Mouse (Mus musculus): ENCODE measurements around the gene Gtf3c5. TPM values are rescaled to one million over a fixed set of nuclear protein-coding genes. Genes with fewer than 3 reads are reported as not detected.

Gtf3c5 gene
- polyA plus RNA-seq, 1 experiment, result 51.4 TPM

DNA sequence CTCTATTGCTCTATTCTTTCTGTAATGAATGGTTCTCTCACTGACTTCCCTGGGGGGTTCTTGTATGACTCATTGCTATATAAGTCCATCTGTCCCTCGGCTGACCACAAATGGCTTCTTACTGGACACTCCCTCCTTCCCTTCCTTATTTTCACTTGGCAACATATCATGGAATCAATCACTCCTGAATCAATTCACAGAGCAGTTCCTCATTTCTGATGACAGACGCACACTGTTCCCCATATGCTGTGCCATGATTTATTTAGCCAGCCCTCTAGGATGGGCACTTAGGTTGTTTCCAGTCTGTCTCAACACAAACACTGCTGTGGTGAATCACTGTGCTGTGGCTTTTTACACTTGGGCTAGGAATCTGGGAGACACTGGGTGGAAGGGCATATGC, 7.9 kb upstream of the Gtf3c5 start:
- TF ChIP-seq CTCF (IDR thresholded peaks at IDR 0.05; ENCODE audit: borderline replicate concordance, extremely low read depth, insufficient read depth, insufficient read length), result no peak
- TF ChIP-seq POLR2A (IDR thresholded peaks at IDR 0.05; ENCODE audit: borderline replicate concordance, extremely low read depth, insufficient read depth, insufficient read length, poor library complexity, severe bottlenecking), result no peak
- DNase-seq (ENCODE audit: low read depth), result no peak

DNA sequence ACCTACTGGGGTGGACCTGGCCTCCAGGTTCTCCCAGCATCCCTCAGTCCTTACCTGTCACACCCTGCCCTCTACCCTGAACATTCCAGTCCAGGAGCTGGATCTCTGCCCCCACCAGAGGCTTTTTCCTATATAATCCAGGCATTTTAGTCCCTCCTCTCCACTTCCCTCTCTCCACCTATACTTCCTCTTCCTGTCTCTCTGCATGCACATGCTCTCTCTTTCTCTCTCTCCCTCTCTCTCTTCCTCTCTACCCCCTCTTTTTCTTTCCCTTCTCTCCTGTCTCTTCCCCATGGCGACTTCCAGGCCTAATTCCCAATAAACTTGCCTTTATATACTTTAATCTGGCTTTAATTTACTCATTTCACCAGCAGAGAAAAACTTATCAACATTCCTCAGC, 5.0 kb upstream of the Gtf3c5 start:
- no peak for TF ChIP-seq CTCF (IDR thresholded peaks at IDR 0.05; ENCODE audit: borderline replicate concordance, extremely low read depth, insufficient read depth, insufficient read length)
- TF ChIP-seq POLR2A (IDR thresholded peaks at IDR 0.05; ENCODE audit: borderline replicate concordance, extremely low read depth, insufficient read depth, insufficient read length, poor library complexity, severe bottlenecking), result no peak
- DNase-seq (ENCODE audit: low read depth), result no peak

DNA sequence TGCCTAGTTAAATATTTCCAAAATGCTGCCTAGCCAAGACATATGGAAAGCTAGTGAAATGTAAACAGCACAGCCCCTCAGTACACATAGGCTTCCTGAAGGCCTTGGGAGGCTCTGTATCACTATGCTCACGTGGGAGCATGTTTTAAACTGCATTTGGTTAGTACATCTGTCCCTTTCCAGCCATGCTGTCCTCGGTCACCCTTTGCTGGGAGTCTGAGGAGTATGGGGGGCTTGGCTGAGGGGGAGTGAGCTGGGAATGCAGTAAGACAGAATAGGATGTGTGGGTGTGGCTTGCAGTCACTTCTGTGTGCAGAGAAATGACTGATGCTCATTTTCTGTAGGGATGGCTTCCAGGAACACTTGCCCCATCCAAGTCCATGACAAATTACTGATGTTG, 2.2 kb upstream of the Gtf3c5 start:
- DNase-seq (ENCODE audit: low read depth), result no peak
- TF ChIP-seq POLR2A (IDR thresholded peaks at IDR 0.05; ENCODE audit: borderline replicate concordance, extremely low read depth, insufficient read depth, insufficient read length, poor library complexity, severe bottlenecking) (no peak), CTCF (IDR thresholded peaks at IDR 0.05; ENCODE audit: borderline replicate concordance, extremely low read depth, insufficient read depth, insufficient read length) (no peak)

DNA sequence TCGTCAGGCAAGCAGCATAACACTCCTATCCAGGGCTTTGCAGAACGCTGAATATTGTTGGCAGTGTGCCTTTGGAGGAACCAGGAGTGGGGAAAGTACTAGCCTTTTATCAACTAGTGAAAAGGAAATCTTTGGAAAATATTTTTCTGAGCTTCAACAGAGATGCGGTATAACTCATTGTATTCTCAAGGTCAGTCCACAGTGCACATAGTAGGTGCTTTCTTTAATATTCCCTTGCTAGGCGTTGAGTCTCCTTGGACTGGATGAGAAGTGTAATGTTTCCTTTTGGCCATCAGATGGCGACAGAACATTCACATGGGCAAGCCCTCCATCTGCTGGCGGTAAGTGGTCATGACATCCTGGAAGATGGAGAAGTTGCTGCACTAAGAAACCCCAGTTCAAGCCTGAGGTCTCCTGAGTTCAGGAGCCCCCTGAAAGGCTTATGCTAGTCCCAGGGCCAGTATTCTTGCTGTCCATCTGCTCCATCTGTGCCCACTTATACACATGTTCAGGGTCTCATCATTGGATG, 1.6 kb upstream of the Gtf3c5 start:
- peak; percentile 93 for DNase-seq (ENCODE audit: low read depth)
- TF ChIP-seq POLR2A (IDR thresholded peaks at IDR 0.05; ENCODE audit: borderline replicate concordance, extremely low read depth, insufficient read depth, insufficient read length, poor library complexity, severe bottlenecking), result no peak
- peak; percentile 100 for TF ChIP-seq CTCF (IDR thresholded peaks at IDR 0.05; ENCODE audit: borderline replicate concordance, extremely low read depth, insufficient read depth, insufficient read length)

DNA sequence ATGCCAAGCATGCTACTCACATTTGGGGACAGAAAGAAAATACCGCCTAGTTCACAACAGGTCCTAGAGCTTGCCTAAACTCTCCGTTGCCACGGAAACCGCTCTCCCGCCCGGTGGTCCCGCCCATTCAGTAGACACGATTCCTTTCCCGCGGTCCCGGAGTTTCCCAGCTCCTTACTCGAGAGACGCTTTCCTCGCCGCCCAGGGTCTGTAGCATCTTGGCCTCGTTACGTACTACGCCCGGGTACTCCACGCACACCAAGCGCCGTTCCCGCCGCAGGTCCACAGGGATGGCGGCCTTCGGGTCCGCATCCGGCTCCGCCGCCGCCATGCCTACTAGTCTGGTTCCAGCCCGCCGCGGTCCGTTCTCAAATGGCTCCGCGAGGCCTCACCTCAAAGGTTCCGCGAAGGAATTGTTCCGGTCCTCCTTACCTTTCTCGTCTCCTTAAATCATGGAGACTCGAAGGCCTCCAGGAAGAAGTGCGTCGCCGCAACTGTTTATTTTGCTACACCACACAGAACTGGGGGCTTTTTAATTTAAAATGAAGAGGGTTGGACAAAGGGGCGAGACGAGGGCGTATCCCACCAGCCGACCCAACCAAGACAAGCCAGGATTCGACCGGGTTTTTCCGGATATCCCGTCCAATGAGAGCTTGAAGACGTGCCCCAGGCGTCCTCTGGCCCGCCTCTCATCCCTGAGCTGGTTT, 751 bp downstream of the Gtf3c5 start:
- peak; percentile 98 for DNase-seq (ENCODE audit: low read depth)
- TF ChIP-seq POLR2A (IDR thresholded peaks at IDR 0.05; ENCODE audit: borderline replicate concordance, extremely low read depth, insufficient read depth, insufficient read length, poor library complexity, severe bottlenecking), result peak; percentile 23; the same call in 1 of the 2 replicates
- TF ChIP-seq CTCF (IDR thresholded peaks at IDR 0.05; ENCODE audit: borderline replicate concordance, extremely low read depth, insufficient read depth, insufficient read length), result no peak

DNA sequence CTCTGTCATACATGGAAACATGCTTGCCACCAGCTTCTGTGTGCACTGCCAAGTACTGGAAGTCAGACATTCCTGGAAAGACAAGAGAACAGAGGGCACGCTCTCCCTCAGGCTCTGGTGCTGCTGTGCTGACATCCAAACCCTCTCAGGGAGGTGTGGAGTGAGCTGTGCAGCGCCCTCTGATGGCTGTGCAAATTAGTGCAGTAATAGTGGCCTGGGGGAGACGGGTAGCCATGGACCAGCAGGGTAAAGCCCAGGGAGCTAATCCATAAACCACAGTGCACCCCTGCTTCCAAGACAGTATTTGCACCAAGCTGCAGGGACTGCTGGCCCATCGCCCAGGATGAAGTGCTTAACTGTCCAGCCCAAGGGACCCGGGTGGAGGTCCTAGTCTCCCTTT, 5.5 kb downstream of the Gtf3c5 start:
- TF ChIP-seq CTCF (IDR thresholded peaks at IDR 0.05; ENCODE audit: borderline replicate concordance, extremely low read depth, insufficient read depth, insufficient read length) (peak; percentile 40; the same call in 1 of the 2 replicates), POLR2A (IDR thresholded peaks at IDR 0.05; ENCODE audit: borderline replicate concordance, extremely low read depth, insufficient read depth, insufficient read length, poor library complexity, severe bottlenecking) (no peak)
- no peak for DNase-seq (ENCODE audit: low read depth)

DNA sequence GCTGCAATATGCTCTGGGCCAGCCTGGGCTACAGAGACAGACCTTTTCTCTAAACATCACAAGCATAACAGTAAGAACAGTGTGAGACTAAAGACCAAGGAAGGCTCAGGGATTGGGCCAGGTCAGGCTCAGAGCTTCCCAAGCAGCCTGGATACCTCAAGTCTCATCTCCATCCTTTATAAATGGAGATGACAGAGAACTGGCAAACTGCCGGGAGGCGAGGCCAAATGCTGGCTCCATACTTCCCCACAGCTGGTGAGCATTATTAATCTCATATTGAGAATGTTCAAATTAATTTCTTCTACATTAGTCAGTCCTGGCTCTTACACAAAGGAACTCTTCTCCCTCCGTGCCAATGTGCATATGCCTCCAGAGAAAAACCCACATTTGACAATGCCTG, 6.7 kb downstream of the Gtf3c5 start:
- peak; percentile 8 for DNase-seq (ENCODE audit: low read depth)

DNA sequence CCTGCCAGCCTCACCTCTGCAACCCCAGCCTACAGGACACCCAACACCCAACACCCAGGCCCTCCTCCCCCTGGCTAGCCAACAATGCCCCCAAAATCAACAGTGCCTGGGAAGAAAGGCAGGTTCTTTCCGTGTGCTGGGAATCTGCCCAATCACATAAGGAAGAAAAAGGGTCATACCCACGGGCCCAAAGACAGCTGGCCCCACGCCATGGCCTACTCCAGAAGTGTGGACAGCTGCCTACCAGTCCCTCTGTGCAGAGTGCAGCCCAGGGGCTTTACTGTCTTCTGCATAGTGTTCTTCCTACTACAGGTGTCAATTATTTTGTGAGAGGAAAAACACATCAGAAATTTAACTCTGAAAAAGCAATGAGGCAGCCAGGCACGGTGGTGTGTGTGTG, 8.2 kb downstream of the Gtf3c5 start:
- no peak for DNase-seq (ENCODE audit: low read depth)

More for the DNA sequence above, 6.7 kb downstream of the Gtf3c5 start:
- TF ChIP-seq CTCF (IDR thresholded peaks at IDR 0.05; ENCODE audit: borderline replicate concordance, extremely low read depth, insufficient read depth, insufficient read length), result no peak
- no peak for TF ChIP-seq POLR2A (IDR thresholded peaks at IDR 0.05; ENCODE audit: borderline replicate concordance, extremely low read depth, insufficient read depth, insufficient read length, poor library complexity, severe bottlenecking)

DNA sequence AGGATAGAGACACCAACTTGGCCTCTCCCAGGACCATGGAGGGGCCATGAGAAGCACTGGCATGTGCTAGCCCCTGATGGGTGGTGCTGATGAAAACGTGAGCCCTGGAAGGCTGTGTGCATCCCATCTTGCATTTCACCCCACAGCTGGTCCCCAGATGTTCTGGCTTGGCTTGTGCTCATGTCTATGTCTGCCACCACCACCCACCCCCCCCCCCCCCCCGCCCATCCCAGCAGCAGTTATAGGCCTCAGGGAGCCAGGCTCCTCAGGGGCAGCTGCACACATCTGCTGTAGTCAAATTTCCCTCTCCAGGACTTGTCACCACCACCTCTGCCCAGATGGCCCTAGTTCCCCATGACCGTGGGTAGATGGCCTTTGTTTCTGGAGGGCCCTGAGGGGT, 13.6 kb downstream of the Gtf3c5 start:
- TF ChIP-seq CTCF (IDR thresholded peaks at IDR 0.05; ENCODE audit: borderline replicate concordance, extremely low read depth, insufficient read depth, insufficient read length) (no peak), POLR2A (IDR thresholded peaks at IDR 0.05; ENCODE audit: borderline replicate concordance, extremely low read depth, insufficient read depth, insufficient read length, poor library complexity, severe bottlenecking) (no peak)
- no peak for DNase-seq (ENCODE audit: low read depth)

More for the DNA sequence above, 8.2 kb downstream of the Gtf3c5 start:
- TF ChIP-seq POLR2A (IDR thresholded peaks at IDR 0.05; ENCODE audit: borderline replicate concordance, extremely low read depth, insufficient read depth, insufficient read length, poor library complexity, severe bottlenecking), result no peak
- TF ChIP-seq CTCF (IDR thresholded peaks at IDR 0.05; ENCODE audit: borderline replicate concordance, extremely low read depth, insufficient read depth, insufficient read length), result no peak

DNA sequence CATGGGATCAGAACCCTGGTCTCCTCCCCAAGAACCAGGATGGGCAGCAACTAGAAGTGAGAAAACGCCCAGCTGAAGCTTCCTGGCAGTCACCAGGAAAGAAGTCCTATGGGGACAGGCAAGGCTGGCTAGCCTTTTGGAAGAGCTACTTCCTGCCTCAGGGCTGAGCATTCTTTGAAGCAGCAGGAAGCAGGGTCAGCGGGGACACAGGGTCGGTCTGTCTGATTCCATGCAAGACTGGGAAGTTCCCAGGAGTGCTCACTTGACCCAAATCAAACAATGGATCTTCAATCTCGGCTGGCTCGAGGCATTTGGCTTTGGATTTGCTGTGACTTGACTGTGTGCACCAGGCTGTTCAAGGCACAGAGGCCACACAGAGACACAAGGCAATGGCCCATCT, 17.0 kb downstream of the Gtf3c5 start:
- TF ChIP-seq CTCF (IDR thresholded peaks at IDR 0.05; ENCODE audit: borderline replicate concordance, extremely low read depth, insufficient read depth, insufficient read length) (no peak), POLR2A (IDR thresholded peaks at IDR 0.05; ENCODE audit: borderline replicate concordance, extremely low read depth, insufficient read depth, insufficient read length, poor library complexity, severe bottlenecking) (no peak)
- no peak for DNase-seq (ENCODE audit: low read depth)

DNA sequence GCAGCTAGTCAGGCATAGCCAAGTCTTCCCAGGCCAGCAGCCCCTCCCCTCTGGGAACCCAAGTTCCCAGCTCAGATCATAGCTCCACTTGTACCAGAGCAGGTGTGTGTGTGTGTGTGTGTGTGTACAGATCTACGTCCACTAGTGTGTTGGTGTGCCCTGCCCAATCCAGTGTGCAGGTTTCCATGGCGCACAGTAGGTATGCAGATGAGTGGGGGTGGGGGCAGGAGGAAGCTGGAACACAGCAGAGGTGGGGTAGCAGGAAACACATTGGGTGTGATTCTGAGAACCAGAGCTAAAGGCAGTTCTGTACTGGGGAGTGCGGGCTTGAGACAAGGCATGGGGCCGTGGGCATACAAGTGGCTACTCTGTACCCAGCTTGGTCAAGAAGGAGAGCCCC, 19.2 kb downstream of the Gtf3c5 start:
- no peak for DNase-seq (ENCODE audit: low read depth)
- no peak for TF ChIP-seq POLR2A (IDR thresholded peaks at IDR 0.05; ENCODE audit: borderline replicate concordance, extremely low read depth, insufficient read depth, insufficient read length, poor library complexity, severe bottlenecking)
- TF ChIP-seq CTCF (IDR thresholded peaks at IDR 0.05; ENCODE audit: borderline replicate concordance, extremely low read depth, insufficient read depth, insufficient read length), result no peak

DNA sequence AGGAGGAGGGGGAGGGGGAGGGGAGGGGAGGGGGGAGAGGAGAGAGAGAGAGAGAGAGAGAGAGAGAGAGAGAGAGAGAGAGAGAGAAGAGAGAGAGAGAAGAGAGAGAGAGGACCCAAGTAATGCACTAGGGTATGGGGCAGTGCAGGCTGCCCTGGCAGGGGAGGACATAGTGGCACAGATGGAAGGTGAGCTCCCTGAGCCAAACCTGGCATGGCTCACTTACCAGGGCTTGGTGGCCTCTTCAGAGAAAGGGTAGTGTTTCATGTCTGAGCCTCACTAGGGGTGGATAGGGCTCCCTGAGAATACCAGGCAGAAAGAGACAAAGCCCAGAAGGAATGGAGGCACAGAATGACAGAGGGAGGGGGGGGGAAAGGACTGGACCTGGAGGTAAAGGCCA, 19.7 kb downstream of the Gtf3c5 start:
- DNase-seq (ENCODE audit: low read depth), result no peak
- no peak for TF ChIP-seq POLR2A (IDR thresholded peaks at IDR 0.05; ENCODE audit: borderline replicate concordance, extremely low read depth, insufficient read depth, insufficient read length, poor library complexity, severe bottlenecking)
- no peak for TF ChIP-seq CTCF (IDR thresholded peaks at IDR 0.05; ENCODE audit: borderline replicate concordance, extremely low read depth, insufficient read depth, insufficient read length)
